Mouse (Mus musculus): ENCODE data around the gene Plppr1.

DNA sequence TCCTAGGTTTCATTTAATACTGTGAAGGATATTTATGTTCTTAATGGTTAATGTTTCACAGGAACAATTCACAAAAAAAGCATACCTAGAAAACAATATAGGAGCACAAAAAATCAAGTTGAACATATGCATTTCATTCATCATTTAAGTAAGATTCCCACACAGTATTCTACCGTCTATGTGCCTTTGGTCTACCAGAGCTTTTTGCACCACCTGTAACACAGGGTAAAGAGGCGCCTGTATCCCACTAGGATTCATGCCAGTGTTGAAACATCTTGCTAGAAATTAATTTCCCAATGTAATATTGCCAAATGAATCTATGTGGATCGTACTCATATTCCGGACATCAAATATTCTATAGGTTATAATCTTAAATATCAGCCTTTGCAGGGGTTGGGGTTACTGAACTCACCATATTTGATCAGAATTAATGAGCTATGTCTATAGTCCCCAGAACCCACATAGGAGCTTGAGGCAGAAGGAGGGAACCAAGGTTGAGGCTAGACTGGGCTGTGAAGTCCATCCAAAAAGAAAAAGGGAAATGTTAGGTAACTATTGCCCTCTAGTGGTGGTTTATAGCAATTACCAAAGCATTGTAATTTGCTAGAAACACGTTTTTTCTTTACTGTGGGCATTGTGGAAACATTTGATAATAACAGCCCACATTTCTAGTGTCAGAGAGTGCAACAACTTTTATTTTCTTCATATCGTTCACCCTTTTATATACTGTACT, 263.0 kb downstream of the Plppr1 start:
- TF ChIP-seq SMC3 (IDR thresholded peaks at IDR 0.05; ENCODE audit: low read depth, low read length) (peak; percentile 87), JUND (conservative IDR thresholded peaks at IDR 0.05; ENCODE audit: low read depth, low read length) (0 out of 2 replicates have a peak, but pooled peaks have one; percentile 15), POLR2A (IDR thresholded peaks at IDR 0.05; ENCODE audit: low read depth, low read length) (no peak), CTCF (conservative IDR thresholded peaks at IDR 0.05 in 1 of 2, IDR thresholded peaks at IDR 0.05 in 1 of 2; ENCODE audit: low read depth in 2 of 2, low read length in 2 of 2) (peak; percentile 65 to 89), ZNF384 (IDR thresholded peaks at IDR 0.05; ENCODE audit: low read depth, low read length) (peak; percentile 58; the same call in 1 of the 2 replicates), MYC (IDR thresholded peaks at IDR 0.05; ENCODE audit: low read depth, low read length) (no peak), USF2 (conservative IDR thresholded peaks at IDR 0.05; ENCODE audit: low read depth, low read length) (no peak), CHD1 (IDR thresholded peaks at IDR 0.05; ENCODE audit: low read depth, low read length) (no peak), EP300 (IDR thresholded peaks at IDR 0.05; ENCODE audit: low read length) (no peak), MAFK (IDR thresholded peaks at IDR 0.05; ENCODE audit: insufficient replicate concordance, low read length) (no peak)
